Mouse (Mus musculus): Measurements from ENCODE around the gene Arhgap33. TPM values are rescaled to one million over a fixed set of nuclear protein-coding genes. Genes with fewer than 3 reads are reported as not detected.

The Arhgap33 gene
- 7.3 and 17.1 TPM in 2 replicates for polyA plus RNA-seq (2012; rRNA removed; ENCODE audit: low replicate concordance)

DNA sequence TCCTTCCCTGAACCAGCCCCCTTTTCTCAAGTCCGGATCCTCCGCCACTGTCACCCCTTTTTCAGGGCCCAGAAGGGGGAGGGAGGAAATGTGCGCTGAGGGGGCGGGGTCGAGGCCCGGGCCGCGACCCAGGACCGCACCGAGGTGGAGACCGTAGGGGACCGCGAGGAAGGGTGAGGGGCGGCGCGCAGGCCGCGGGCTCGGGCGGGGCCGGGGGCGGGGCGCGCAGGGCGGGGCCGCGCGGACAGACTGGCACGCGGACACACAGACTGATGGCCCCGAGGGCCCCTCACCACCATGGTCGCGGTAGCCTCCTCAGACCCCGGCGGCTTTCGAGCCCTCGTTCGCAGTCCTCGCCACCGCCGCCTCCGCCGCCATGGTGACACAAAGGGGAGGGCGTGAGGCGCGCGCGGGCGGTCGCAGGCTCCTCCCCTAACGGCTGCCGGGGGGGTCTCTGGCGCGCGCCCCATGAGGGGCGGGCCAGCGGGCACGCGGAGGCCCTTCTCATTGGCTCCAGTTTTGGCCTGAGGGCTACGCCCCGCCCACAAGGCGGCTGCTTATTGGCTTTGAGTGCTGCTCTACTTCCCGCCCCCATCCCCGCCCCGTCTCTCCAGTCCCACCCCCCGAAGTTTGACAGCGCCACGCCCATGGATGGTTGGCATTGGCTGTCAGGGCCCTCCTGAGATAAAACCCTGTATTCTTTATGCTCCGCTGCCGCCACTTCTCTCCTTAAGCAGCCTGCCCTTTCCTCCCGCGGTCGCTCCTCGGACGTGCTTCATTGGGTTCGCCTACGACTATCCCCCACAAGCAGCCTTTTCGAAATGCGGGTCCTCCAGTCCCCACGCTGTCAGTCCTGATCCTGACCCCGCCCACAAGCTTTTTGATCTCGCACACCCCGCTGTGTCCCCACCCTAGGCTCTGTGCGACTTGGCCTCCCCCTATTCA, at the start of gene Arhgap33:
TSS of gene Arhgap33 (minus strand) at position 428 of the 945 bp plus-strand sequence.

DNA sequence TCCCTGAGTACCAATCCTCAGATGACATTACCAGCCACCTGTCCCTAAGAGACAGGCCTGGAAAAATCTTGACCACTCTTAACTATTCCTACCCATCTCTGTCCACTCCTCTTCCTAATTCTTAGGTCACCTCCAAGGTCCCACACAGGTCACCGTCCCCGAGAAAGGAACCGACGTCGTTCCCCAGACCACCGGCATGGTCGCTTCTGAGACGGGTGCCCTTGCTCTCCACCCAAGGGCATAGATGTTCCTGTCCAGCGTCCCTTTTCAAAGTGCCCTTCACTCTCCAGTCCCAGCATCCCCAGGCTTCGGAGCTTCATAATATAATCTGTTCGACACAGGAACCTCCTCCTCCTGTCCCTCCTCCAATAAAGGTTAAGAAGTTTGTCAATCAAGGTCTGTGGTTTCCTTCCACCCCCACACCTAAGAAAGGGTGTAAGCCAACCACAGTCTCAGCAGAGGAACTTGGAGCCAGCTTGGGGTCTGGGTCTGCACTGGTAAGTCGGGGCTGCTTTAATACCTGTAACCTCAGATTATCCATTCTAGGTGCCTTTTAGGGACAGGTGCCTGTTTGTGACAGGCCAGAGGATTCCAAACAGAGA, 30.2 kb upstream of the Arhgap33 start, which contains the start of gene Igflr1:
TSS of gene Igflr1 (plus strand) at position 458 of the 602 bp plus-strand sequence.

GRCm38 (mm10) chr7:30563117-30563905, 28.5 kb upstream of the Arhgap33 start, which contains the start of the genes U2af1l4, Gm49396 and Psenen:
TSS of gene U2af1l4 (plus strand) at chr7:30563301.
TSS of gene Gm49396 (plus strand) at chr7:30563344.
TSS of gene Psenen (minus strand) at chr7:30563627.

GRCm38 (mm10) chr7:30559443-30559954, 24.6 kb upstream of the Arhgap33 start, which contains the start of gene Lin37:
TSS of gene Lin37 (minus strand) at chr7:30559838.

GRCm38 (mm10) chr7:30552102-30553020, 17.5 kb upstream of the Arhgap33 start, which contains the start of the genes Hspb6 and Proser3:
TSS of gene Hspb6 (plus strand) at chr7:30552178.
TSS of gene Proser3 (minus strand) at chr7:30552299.

GRCm38 (mm10) chr7:30493401-30493931, 41.4 kb downstream of the Arhgap33 start, which contains the start of gene Prodh2:
TSS of gene Prodh2 (plus strand) at chr7:30493622.

Other genes with a start within 250 kb of the Arhgap33 start
- gene Clip3, start 243.3 kb downstream of the Arhgap33 start, polyA plus RNA-seq (2012; rRNA removed; ENCODE audit: low replicate concordance): 15.8 and 61.6 TPM in 2 replicates
- gene Alkbh6, start 226.3 kb downstream of the Arhgap33 start, polyA plus RNA-seq (2012; rRNA removed; ENCODE audit: low replicate concordance): 96.6 and 120 TPM in 2 replicates
- 2.6 and 34.1 TPM in 2 replicates for gene Syne4, start 220.3 kb downstream of the Arhgap33 start, polyA plus RNA-seq (2012; rRNA removed; ENCODE audit: low replicate concordance)
- gene E130208F15Rik, start 213.3 kb downstream of the Arhgap33 start, polyA plus RNA-seq (2012; rRNA removed; ENCODE audit: low replicate concordance): 0.53 and 0.66 TPM in 2 replicates
- 14.7 and 20.6 TPM in 2 replicates for gene Sdhaf1, start 211.2 kb downstream of the Arhgap33 start, polyA plus RNA-seq (2012; rRNA removed; ENCODE audit: low replicate concordance)
- 3.1 and 19.7 TPM in 2 replicates for gene Lrfn3, start 172.3 kb downstream of the Arhgap33 start, polyA plus RNA-seq (2012; rRNA removed; ENCODE audit: low replicate concordance)
- gene Tyrobp, start 121.3 kb downstream of the Arhgap33 start, polyA plus RNA-seq (2012; rRNA removed; ENCODE audit: low replicate concordance): 182 and 372 TPM in 2 replicates
- 11.1 and 15.3 TPM in 2 replicates for gene Hcst, start 115.2 kb downstream of the Arhgap33 start, polyA plus RNA-seq (2012; rRNA removed; ENCODE audit: low replicate concordance)
- 3.1 and 5.5 TPM in 2 replicates for gene Nfkbid, start 113.3 kb downstream of the Arhgap33 start, polyA plus RNA-seq (2012; rRNA removed; ENCODE audit: low replicate concordance)
- 2.5 and 7.0 TPM in 2 replicates for gene Aplp1, start 89.5 kb downstream of the Arhgap33 start, polyA plus RNA-seq (2012; rRNA removed; ENCODE audit: low replicate concordance)
- not detected in 2 replicates for gene Kirrel2, start 77.4 kb downstream of the Arhgap33 start, polyA plus RNA-seq (2012; rRNA removed; ENCODE audit: low replicate concordance)
- gene Nphs1, start 76.7 kb downstream of the Arhgap33 start, polyA plus RNA-seq (2012; rRNA removed; ENCODE audit: low replicate concordance): not detected in 2 replicates
- not detected in 2 replicates for gene Prodh2, start 41.4 kb downstream of the Arhgap33 start, polyA plus RNA-seq (2012; rRNA removed; ENCODE audit: low replicate concordance)
- gene Hspb6, start 17.1 kb upstream of the Arhgap33 start, polyA plus RNA-seq (2012; rRNA removed; ENCODE audit: low replicate concordance): 65.4 and 90.8 TPM in 2 replicates
- gene Proser3, start 17.2 kb upstream of the Arhgap33 start, polyA plus RNA-seq (2012; rRNA removed; ENCODE audit: low replicate concordance): 4.1 and 17.2 TPM in 2 replicates
- gene Lin37, start 24.8 kb upstream of the Arhgap33 start, polyA plus RNA-seq (2012; rRNA removed; ENCODE audit: low replicate concordance): 32.9 and 36.6 TPM in 2 replicates
- 56.7 and 69.3 TPM in 2 replicates for gene U2af1l4, start 28.2 kb upstream of the Arhgap33 start, polyA plus RNA-seq (2012; rRNA removed; ENCODE audit: low replicate concordance)
- gene Gm49396, start 28.3 kb upstream of the Arhgap33 start, polyA plus RNA-seq (2012; rRNA removed; ENCODE audit: low replicate concordance): 1.4 and 3.1 TPM in 2 replicates
- 135 and 167 TPM in 2 replicates for gene Psenen, start 28.6 kb upstream of the Arhgap33 start, polyA plus RNA-seq (2012; rRNA removed; ENCODE audit: low replicate concordance)
- 3.8 and 6.8 TPM in 2 replicates for gene Igflr1, start 30.4 kb upstream of the Arhgap33 start, polyA plus RNA-seq (2012; rRNA removed; ENCODE audit: low replicate concordance)
- gene Kmt2b, start 53.7 kb upstream of the Arhgap33 start, polyA plus RNA-seq (2012; rRNA removed; ENCODE audit: low replicate concordance): 35.0 and 59.6 TPM in 2 replicates
- 0.92 and 1.1 TPM in 2 replicates for gene Zbtb32, start 63.8 kb upstream of the Arhgap33 start, polyA plus RNA-seq (2012; rRNA removed; ENCODE audit: low replicate concordance)
- 2.8 and 21.0 TPM in 2 replicates for gene Upk1a, start 77.8 kb upstream of the Arhgap33 start, polyA plus RNA-seq (2012; rRNA removed; ENCODE audit: low replicate concordance)
- gene Cox6b1, start 91.1 kb upstream of the Arhgap33 start, polyA plus RNA-seq (2012; rRNA removed; ENCODE audit: low replicate concordance): 647 and 1,156 TPM in 2 replicates
- not detected in 2 replicates for gene Etv2, start 100.8 kb upstream of the Arhgap33 start, polyA plus RNA-seq (2012; rRNA removed; ENCODE audit: low replicate concordance)
- 47.6 and 62.6 TPM in 2 replicates for gene Rbm42, start 115.3 kb upstream of the Arhgap33 start, polyA plus RNA-seq (2012; rRNA removed; ENCODE audit: low replicate concordance)
- gene Haus5, start 129.9 kb upstream of the Arhgap33 start, polyA plus RNA-seq (2012; rRNA removed; ENCODE audit: low replicate concordance): 11.8 and 17.8 TPM in 2 replicates
- not detected in 2 replicates for gene Pmis2, start 136.5 kb upstream of the Arhgap33 start, polyA plus RNA-seq (2012; rRNA removed; ENCODE audit: low replicate concordance)
- gene 2200002J24Rik, start 163.9 kb upstream of the Arhgap33 start, polyA plus RNA-seq (2012; rRNA removed; ENCODE audit: low replicate concordance): not detected in 2 replicates
- gene Atp4a, start 177.1 kb upstream of the Arhgap33 start, polyA plus RNA-seq (2012; rRNA removed; ENCODE audit: low replicate concordance): 0.39 TPM in 1 of 2 replicates, not detected in the other
- gene Tmem147, start 194.5 kb upstream of the Arhgap33 start, polyA plus RNA-seq (2012; rRNA removed; ENCODE audit: low replicate concordance): 254 and 273 TPM in 2 replicates
- gene Gapdhs, start 208.6 kb upstream of the Arhgap33 start, polyA plus RNA-seq (2012; rRNA removed; ENCODE audit: low replicate concordance): not detected in 2 replicates
- gene Sbsn, start 216.4 kb upstream of the Arhgap33 start, polyA plus RNA-seq (2012; rRNA removed; ENCODE audit: low replicate concordance): 10.8 and 36.4 TPM in 2 replicates
- gene Dmkn, start 228.7 kb upstream of the Arhgap33 start, polyA plus RNA-seq (2012; rRNA removed; ENCODE audit: low replicate concordance): 8.6 and 10.7 TPM in 2 replicates